Mouse (Mus musculus) liver, embryonic 12.5 days (tissue): ENCODE data around the gene Ecpas. TPM values are rescaled to one million over a fixed set of nuclear protein-coding genes. Genes with fewer than 3 reads are reported as not detected.

Experiments used
- ATAC-seq: fragments of 200-750 bp; cut with Nextera tagmentation; 2 replicates; pipeline ENCODE4 v1.8.0; 2017; ENCODE audit warnings: moderate number of reproducible peaks, mild to moderate bottlenecking, moderate library complexity
- H3K27ac ChIP-seq: fragments of 300-500 bp; sonication (generic); 2 replicates; pipeline ENCODE4 v1.5.1; 2016; ENCODE audit warnings: mild to moderate bottlenecking
- H3K27me3 ChIP-seq: fragments of 300-500 bp; sonication (generic); replicated peaks from 2 replicates; pipeline ENCODE4 v1.6.1; 2016; ENCODE audit warnings: mild to moderate bottlenecking, moderate library complexity
- H3K36me3 ChIP-seq: fragments of 300-500 bp; sonication (generic); 2 replicates; pipeline ENCODE4 v1.6.1; 2016; ENCODE audit warnings: mild to moderate bottlenecking, moderate library complexity
- H3K4me1 ChIP-seq: fragments of 300-500 bp; sonication (generic); 2 replicates; pipeline ENCODE4 v1.6.1; 2016
- H3K4me2 ChIP-seq: fragments of 300-500 bp; sonication (generic); 2 replicates; pipeline ENCODE4 v1.6.1; 2016; ENCODE audit warnings: mild to moderate bottlenecking, moderate library complexity
- H3K4me3 ChIP-seq: fragments of 300-500 bp; sonication (generic); 2 replicates; pipeline ENCODE4 v1.5.1; 2016; ENCODE audit warnings: mild to moderate bottlenecking, moderate library complexity
- H3K9ac ChIP-seq: fragments of 300-500 bp; sonication (generic); 2 replicates; pipeline ENCODE4 v1.6.1; 2016; ENCODE audit warnings: mild to moderate bottlenecking, moderate library complexity
- H3K9me3 ChIP-seq: fragments of 300-500 bp; sonication (generic); replicated peaks from 2 replicates; pipeline ENCODE4 v1.6.1; 2016; ENCODE audit warnings: mild to moderate bottlenecking, moderate library complexity
- WGBS: fragments of 180-500 bp; shearing (Covaris S2); methylation state at CpG from one replicate; pipeline ENCODE4 v1.1.7; 2016; ENCODE audit not compliant: insufficient replicate concordance; 5-methylcytosine and 5-hydroxymethylcytosine counted together
- polyA plus RNA-seq: library from polyadenylated mRNA; unstranded; fragments of >200 nt; fragmentation: Nextera tagmentation; extraction: Ambion mirVana; gene quantifications from 2 replicates; pipeline ENCODE4 v1.2.1, GENCODE M21; 2016

Ecpas gene
- polyA plus RNA-seq, 1 experiment from 2014 or later, result 30.1 TPM

DNA sequence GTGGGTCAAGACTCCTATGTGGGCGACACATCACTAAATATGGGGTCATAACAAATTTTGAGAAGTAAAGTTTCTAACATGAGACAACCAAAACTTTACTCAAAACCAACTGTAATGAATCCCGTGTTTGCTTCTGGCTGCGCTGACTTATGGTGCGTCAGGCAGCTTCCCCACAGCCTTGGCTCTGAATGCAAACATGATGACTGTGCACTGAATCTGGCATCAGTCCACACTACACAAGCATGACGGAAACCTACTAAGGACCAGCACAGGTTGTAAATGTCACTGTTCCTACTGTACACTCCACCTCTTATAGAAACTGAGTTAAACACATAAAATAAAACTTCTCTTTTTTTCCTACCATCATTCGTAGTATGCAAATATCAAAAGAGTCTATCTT, 45.3 kb downstream of the Ecpas start:
- Histone ChIP-seq H3K4me3 (no peak overlapping the region), H3K27ac (no peak overlapping the region), H3K9ac (no peak overlapping the region), H3K4me2 (no peak overlapping the region), H3K9me3 (no peaks in the 10 kb centered on the region), H3K36me3 (peaks cover 39% of the 10 kb centered on the region), H3K4me1 (no peaks in the 10 kb centered on the region), H3K27me3 (no peaks in the 10 kb centered on the region)
- WGBS, result 86% methylated on average over 6 of the region's 6 CpGs
- no peak for ATAC-seq

DNA sequence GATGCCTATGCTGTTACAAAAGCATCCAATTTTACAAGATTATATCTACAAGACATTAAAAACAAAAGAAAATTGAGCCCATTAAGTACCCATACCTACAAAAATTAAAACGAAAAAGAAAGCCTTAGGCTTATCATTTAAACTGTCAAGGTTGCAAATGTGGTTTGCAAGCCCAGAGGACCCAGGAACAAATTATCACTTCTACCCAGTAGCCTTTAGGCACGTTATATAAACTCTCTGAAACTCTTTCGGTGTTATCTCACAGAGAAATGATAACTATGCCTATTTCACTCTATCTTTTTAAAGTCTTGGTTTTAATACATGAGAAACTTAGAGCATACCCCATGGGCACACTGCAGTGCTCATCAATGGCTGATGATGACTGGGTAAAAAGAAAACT, 79.6 kb downstream of the Ecpas start:
- no peak overlapping the region for H3K4me2 ChIP-seq
- 21% methylated on average over 3 of the region's 3 CpGs for WGBS
- no peaks in the 10 kb centered on the region for H3K27me3 ChIP-seq
- peak; percentile 35; the same call in 1 of the 2 replicates for ATAC-seq
- H3K4me1 ChIP-seq, result peaks cover 15% of the 10 kb centered on the region
- no peak overlapping the region for H3K27ac ChIP-seq
- peaks cover 62% of the 10 kb centered on the region for H3K36me3 ChIP-seq
- no peaks in the 10 kb centered on the region for H3K9me3 ChIP-seq
- no peak overlapping the region for H3K9ac ChIP-seq
- H3K4me3 ChIP-seq, result no peak overlapping the region

DNA sequence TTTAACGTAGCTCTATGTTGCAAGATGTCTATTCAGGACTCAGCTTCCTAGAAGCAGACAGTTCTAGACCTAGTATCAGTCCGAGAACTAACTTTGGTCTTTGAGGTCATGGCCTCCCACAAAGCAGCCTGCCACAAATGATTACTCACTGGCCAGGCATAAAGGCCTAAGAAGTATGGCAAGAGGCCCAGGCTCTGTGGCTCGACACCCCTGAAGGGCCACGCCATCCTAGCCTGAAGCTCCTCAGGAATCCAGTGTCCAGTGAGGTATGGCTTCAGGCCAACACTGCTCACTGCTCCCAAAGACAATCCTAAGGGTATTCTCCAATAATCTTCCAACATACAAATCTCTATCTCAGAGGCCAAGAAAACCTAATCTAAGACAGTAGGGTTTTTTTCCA, 86.6 kb downstream of the Ecpas start:
- no peak overlapping the region for H3K4me3 ChIP-seq
- no peaks in the 10 kb centered on the region for H3K27me3 ChIP-seq
- H3K27ac ChIP-seq, result no peak overlapping the region
- no peak overlapping the region for H3K4me2 ChIP-seq
- H3K9me3 ChIP-seq, result no peaks in the 10 kb centered on the region
- H3K36me3 ChIP-seq, result peaks cover 64% of the 10 kb centered on the region
- H3K4me1 ChIP-seq, result no peaks in the 10 kb centered on the region
- ATAC-seq, result no peak
- WGBS, result 86% methylated on average over 4 of the region's 4 CpGs
- H3K9ac ChIP-seq, result no peak overlapping the region

DNA sequence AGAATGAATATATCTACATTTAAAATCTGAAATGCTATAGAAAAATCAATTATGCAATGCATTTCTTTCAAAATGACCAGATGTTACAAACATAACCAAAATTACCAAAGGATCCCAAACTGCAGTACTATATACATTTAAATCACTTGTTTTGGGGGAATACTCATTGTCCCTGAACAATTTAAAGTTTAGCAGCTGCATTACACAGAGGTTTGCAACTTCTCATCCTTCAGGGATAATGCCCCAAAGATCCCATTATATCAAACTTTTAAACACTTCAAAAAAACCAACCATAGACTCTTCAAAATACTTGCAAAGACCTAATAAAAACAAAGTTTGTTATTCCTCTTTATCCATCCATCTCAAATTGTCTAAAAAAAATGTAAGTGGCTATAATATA, 124.9 kb downstream of the Ecpas start, which contains the start of gene Olfr267:
Olfr267 (minus strand) TSS at position 101 of the 400 bp plus-strand sequence.
- Histone ChIP-seq H3K4me2 (no peak within 1 kb of the TSS), H3K27ac (no peak within 1 kb of the TSS), H3K9me3 (no peaks in the 10 kb centered on the region), H3K27me3 (no peaks in the 10 kb centered on the region), H3K9ac (no peak within 1 kb of the TSS), H3K4me1 (no peaks in the 10 kb centered on the region), H3K36me3 (no peaks in the 10 kb centered on the region), H3K4me3 (no peak within 1 kb of the TSS)
- no peak for ATAC-seq

DNA sequence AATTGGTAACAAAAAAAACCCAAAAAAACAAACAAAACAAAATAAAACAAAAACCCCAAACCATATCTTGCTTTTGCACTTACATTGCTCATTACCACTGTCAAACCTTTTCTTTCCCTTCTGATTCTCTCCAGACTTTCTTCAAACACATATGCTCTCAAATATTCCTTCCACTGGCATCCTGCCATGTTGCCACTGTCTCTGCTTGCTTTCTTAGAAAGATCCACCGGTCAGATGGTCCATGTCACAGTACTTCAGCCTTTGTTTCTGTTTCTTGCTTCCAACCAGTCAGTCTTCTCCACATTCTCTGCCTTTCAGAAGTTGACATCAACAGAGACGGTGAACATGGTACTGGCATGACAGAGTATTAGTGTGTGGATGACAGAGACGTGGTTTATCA, 125.9 kb downstream of the Ecpas start:
- no peak for ATAC-seq
- no peak overlapping the region for H3K27ac ChIP-seq
- H3K4me2 ChIP-seq, result no peak overlapping the region
- no peaks in the 10 kb centered on the region for H3K9me3 ChIP-seq
- WGBS, result 55% methylated on average over 3 of the region's 3 CpGs
- no peaks in the 10 kb centered on the region for H3K36me3 ChIP-seq
- H3K4me3 ChIP-seq, result no peak overlapping the region
- H3K4me1 ChIP-seq, result no peaks in the 10 kb centered on the region
- H3K27me3 ChIP-seq, result no peaks in the 10 kb centered on the region
- no peak overlapping the region for H3K9ac ChIP-seq

DNA sequence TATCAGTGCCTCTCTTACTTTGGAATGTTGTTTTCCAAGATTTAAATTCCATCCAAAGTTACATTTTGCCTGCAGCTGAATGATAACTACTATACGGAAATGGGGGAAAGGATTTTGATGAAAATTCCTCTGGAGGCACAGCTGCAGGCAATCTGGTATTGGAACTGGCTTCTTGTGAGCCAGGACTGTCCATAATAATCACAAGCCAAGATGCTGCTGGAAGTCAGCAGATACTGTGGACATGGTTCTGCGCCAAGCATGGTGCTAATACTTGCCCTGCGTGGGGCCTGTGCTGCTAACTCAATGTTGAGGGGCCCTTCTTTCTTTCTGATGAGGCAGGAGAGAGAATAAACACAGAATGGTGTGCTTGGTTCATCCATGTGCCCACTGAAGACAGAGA, 149.1 kb downstream of the Ecpas start:
- 68% methylated on average over 3 of the region's 3 CpGs for WGBS
- Histone ChIP-seq H3K4me1 (no peaks in the 10 kb centered on the region), H3K4me2 (no peak overlapping the region), H3K9me3 (no peaks in the 10 kb centered on the region), H3K27me3 (no peaks in the 10 kb centered on the region), H3K36me3 (no peaks in the 10 kb centered on the region), H3K27ac (no peak overlapping the region), H3K9ac (no peak overlapping the region), H3K4me3 (no peak overlapping the region)
- no peak for ATAC-seq

DNA sequence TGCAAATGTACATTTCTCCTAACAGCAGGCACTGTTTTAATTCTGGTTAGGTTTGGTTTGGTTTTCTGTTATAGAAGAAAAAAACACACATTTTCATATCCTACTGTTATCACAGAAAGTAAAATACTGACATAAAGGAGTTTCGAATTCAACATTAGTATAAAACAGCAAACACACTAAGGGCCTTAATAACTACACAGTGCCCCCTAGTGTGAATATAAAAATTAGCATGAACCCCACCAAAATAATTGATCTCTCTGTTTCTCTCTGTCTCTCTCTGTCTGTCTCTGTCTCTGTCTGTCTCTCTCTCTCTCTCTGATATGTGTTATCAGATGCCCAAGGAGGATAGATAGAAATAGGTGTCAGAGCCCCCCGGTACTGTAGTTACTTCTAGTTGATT, 163.0 kb downstream of the Ecpas start:
- no peaks in the 10 kb centered on the region for H3K4me1 ChIP-seq
- H3K4me3 ChIP-seq, result no peak overlapping the region
- no peaks in the 10 kb centered on the region for H3K27me3 ChIP-seq
- no peak overlapping the region for H3K4me2 ChIP-seq
- no peaks in the 10 kb centered on the region for H3K36me3 ChIP-seq
- H3K9ac ChIP-seq, result no peak overlapping the region
- no peak for ATAC-seq
- WGBS, result 35% methylated on average over 2 of the region's 2 CpGs
- H3K9me3 ChIP-seq, result no peaks in the 10 kb centered on the region
- H3K27ac ChIP-seq, result no peak overlapping the region

DNA sequence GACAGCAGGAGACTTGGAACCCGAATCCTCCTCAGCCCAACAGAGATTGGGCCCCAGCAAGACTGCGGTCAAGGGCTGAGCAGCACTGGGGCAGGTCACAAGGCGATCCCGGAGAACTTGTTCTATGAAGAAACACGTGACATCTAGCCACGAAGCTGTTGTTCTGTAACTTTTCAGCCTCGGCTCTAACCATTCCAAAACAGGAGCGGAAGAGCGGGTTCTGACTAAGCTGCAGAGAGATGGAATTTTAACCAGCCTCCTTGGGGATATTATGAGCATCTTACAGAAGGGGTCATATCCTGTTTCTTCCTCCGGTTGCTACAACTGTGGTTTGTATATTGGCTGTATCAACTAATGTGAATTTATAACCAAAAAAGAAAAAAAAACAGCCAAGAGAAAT, 163.4 kb downstream of the Ecpas start:
- 59% methylated on average over 10 of the region's 10 CpGs for WGBS
- no peak for ATAC-seq
- no peaks in the 10 kb centered on the region for H3K27me3 ChIP-seq
- H3K4me3 ChIP-seq, result no peak overlapping the region
- no peak overlapping the region for H3K9ac ChIP-seq
- H3K9me3 ChIP-seq, result no peaks in the 10 kb centered on the region
- H3K4me2 ChIP-seq, result no peak overlapping the region
- no peaks in the 10 kb centered on the region for H3K4me1 ChIP-seq
- H3K36me3 ChIP-seq, result no peaks in the 10 kb centered on the region
- no peak overlapping the region for H3K27ac ChIP-seq

Other genes starting within 250 kb of the Ecpas start
- gene Olfr267, start 125.0 kb downstream of the Ecpas start, polyA plus RNA-seq, result not detected in 2 replicates
- gene Zkscan16, start 30.9 kb upstream of the Ecpas start, polyA plus RNA-seq, result 0.12 and 0.14 TPM in 2 replicates
- 14.1 and 15.0 TPM in 2 replicates for gene Ptgr1, start 74.4 kb upstream of the Ecpas start, polyA plus RNA-seq
- 8.2 and 9.2 TPM in 2 replicates for gene Dnajc25, start 82.3 kb upstream of the Ecpas start, polyA plus RNA-seq
- gene Gm20503, start 90.5 kb upstream of the Ecpas start, polyA plus RNA-seq, result 11.4 and 12.4 TPM in 2 replicates
- 38.8 and 39.0 TPM in 2 replicates for gene Gng10, start 122.3 kb upstream of the Ecpas start, polyA plus RNA-seq
- not detected in 2 replicates for gene AI481877, start 226.2 kb upstream of the Ecpas start, polyA plus RNA-seq